Mouse (Mus musculus): ENCODE data around the gene Stat6.

GRCm38 (mm10) chr10:127652906-127653638 lies 10.3 kb downstream of the Stat6 start:
- TF ChIP-seq CTCF (conservative IDR thresholded peaks at IDR 0.05; ENCODE audit: insufficient read depth, insufficient read length, low read depth, low read length) (no peak), POLR2A (IDR thresholded peaks at IDR 0.05; ENCODE audit: low read depth, low read length) (no peak)

Measured in kidney, adult 2 months (tissue).